Mouse (Mus musculus) E14TG2a.4 (cell line): ENCODE data around the gene Prkca.

Source experiments
- H3K27me3 ChIP-seq: 2 replicates; pipeline ENCODE4 v1.6.1; 2014; ENCODE audit warnings: low read length, control low read depth; ENCODE audit not compliant: insufficient read depth
- H3K36me3 ChIP-seq: 2 replicates; pipeline ENCODE4 v1.6.1; 2014; ENCODE audit warnings: low read length, control low read depth; ENCODE audit not compliant: insufficient read depth
- H3K4me1 ChIP-seq: replicated peaks from 2 replicates; pipeline ENCODE4 v1.6.1; 2014; ENCODE audit warnings: low read depth, low read length, control low read depth
- H3K4me3 ChIP-seq: replicated peaks from 2 replicates; pipeline ENCODE4 v1.5.1; 2014; ENCODE audit warnings: mild to moderate bottlenecking, low read length
- H3K9me3 ChIP-seq: 2 replicates; pipeline ENCODE4 v1.6.1; 2014; ENCODE audit warnings: low read length, control low read depth
- CTCF ChIP-seq: conservative IDR thresholded peaks from 2 replicates; pipeline ENCODE4 v1.5.1; 2014; ENCODE audit warnings: low read length
- NANOG ChIP-seq: IDR thresholded peaks from 2 replicates; pipeline ENCODE4 v1.6.1; 2014; ENCODE audit warnings: borderline replicate concordance, low read length, mixed read lengths
- POU5F1 ChIP-seq: IDR thresholded peaks from 2 replicates; pipeline ENCODE4 v1.6.1; 2014; ENCODE audit warnings: low read length, borderline replicate concordance

The Prkca gene

DNA sequence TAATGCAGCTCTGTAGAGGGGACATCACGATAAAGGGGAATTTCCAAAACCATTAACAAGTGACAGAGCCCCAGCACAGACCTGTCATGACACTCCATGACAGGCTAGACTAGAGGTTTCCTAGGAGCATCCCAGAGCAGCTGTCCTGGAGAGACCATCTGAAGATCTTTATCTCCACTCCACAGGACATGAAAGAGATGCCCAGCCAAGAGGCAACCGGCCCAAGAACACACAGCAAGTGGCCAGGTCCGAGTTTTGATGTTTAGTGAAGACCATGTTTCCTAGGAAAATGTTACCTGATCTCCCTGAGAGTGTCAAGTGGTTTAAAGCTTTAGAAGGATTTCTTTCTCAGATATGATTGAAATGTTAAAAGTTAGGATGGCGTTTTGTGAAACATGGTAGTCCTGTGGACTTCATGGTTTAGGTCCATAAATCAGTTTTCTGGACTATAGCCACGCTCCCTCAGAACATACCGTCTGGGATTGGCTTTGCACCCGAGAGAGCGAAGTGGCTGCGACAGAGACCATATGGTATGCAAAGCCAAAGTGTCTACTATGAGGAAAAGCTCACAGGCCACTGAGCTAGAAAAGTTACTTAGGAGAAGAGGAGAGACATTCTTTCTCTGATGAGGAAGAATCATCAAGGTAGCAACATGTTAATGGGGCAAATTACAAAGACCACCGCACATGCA is 226.2 kb downstream of the Prkca start:
- no peaks in the 10 kb centered on the region for H3K4me1 ChIP-seq
- H3K36me3 ChIP-seq, result no peaks in the 10 kb centered on the region
- TF ChIP-seq POU5F1 (no peak), NANOG (no peak)
- no peak overlapping the region for H3K4me3 ChIP-seq
- no peaks in the 10 kb centered on the region for H3K27me3 ChIP-seq
- no peaks in the 10 kb centered on the region for H3K9me3 ChIP-seq

DNA sequence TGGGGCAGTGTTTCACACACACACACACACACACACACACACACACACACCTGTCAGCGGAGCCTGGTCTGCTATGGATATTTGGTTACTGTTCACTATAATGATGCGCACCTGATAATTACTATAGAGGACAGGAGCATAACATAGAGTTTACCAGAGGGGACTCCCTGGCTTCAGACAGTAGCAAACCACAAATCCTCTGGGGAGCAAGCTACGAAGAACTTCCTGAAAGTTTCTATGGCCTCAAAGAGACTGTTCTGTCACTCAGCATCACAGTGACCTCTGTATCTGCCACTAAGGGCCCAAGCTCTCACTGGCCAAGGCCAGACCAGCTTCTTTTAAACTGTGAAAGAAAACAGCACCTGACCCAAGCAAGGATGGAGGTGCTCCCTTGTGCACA is 229.6 kb downstream of the Prkca start:
- TF ChIP-seq POU5F1 (no peak), CTCF (no peak), NANOG (no peak)
- H3K27me3 ChIP-seq, result no peaks in the 10 kb centered on the region
- H3K4me3 ChIP-seq, result no peak overlapping the region
- no peaks in the 10 kb centered on the region for H3K36me3 ChIP-seq
- no peaks in the 10 kb centered on the region for H3K9me3 ChIP-seq
- no peaks in the 10 kb centered on the region for H3K4me1 ChIP-seq

DNA sequence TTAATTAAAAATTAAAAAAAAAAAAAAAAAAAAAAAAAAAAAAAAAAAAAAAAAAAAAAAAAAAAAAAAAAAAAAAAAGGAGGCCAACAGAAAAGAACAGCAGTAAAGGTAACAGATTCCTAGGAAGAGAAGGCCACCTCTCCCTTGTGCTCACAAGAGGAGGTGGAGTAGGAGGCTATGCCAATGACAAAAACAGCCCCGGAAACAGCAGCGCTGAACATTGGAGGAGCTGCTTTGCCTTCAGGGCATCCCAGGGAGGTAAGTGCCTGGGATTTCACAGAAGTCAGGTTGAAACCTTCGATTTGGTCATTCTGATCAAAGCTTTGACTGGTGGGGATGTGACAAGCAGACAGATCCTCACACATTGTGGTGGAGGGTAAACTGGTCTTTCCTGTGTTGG is 231.3 kb downstream of the Prkca start:
- Histone ChIP-seq H3K4me1 (no peaks in the 10 kb centered on the region), H3K4me3 (no peak overlapping the region), H3K9me3 (no peaks in the 10 kb centered on the region), H3K36me3 (no peaks in the 10 kb centered on the region), H3K27me3 (no peaks in the 10 kb centered on the region)
- TF ChIP-seq NANOG (no peak), CTCF (no peak), POU5F1 (no peak)

DNA sequence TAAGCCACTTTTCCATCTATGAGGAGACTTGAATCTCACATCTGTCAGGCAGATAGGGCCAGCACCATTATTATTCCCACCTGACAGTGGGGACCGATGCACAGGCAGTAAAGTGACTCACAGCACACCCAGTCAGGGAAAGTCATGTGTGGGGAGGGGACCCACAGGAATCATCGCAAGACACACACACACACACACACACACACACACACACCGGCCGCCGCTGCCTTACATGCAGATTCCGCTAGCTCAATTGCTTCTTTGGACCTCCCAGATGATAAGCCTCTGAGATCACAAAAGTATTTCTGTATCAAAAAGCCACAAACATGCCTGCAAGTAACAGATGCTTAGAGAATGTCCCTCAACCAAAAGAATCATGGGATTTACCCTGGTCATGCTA is 239.6 kb downstream of the Prkca start:
- Histone ChIP-seq H3K4me1 (no peaks in the 10 kb centered on the region), H3K9me3 (peaks cover 5% of the 10 kb centered on the region; the same call in 1 of the 2 replicates), H3K36me3 (no peaks in the 10 kb centered on the region), H3K27me3 (no peaks in the 10 kb centered on the region), H3K4me3 (no peak overlapping the region)
- TF ChIP-seq CTCF (no peak), POU5F1 (no peak), NANOG (no peak)

DNA sequence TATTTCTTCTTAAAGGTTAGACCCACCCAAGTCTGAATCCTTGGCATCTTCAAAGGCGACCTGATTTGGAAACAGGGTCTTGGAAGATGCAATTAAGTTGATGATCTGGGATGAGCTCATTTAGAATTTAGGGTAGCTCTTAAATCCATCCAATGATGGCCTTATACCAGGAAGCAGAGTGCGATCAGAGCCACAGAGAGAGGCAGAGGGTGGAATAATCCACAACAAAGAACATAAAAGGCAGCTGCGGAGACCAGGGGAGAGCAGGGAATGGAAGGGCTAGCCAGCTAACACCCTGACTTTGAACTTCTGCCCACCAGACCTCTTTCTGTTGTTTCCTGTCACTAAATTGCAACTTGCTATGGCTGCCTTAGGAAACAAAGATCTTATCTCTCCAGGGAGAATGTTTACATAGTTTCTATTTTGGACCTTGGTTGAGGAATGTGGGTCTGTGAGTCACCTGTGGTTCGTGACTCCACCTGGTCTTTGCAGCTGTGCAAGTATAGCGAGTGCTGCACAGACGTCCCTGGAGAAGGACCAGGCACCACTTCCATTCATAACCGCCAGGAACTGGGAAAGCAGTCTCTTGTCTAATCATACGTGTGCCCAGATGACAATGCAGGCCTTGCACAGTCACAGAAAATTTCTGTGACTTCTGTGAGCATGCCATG is 242.3 kb downstream of the Prkca start:
- TF ChIP-seq POU5F1 (no peak), NANOG (no peak), CTCF (no peak)
- Histone ChIP-seq H3K4me3 (no peak overlapping the region), H3K36me3 (no peaks in the 10 kb centered on the region), H3K9me3 (peaks cover 5% of the 10 kb centered on the region; the same call in 1 of the 2 replicates), H3K4me1 (no peaks in the 10 kb centered on the region), H3K27me3 (no peaks in the 10 kb centered on the region)

DNA sequence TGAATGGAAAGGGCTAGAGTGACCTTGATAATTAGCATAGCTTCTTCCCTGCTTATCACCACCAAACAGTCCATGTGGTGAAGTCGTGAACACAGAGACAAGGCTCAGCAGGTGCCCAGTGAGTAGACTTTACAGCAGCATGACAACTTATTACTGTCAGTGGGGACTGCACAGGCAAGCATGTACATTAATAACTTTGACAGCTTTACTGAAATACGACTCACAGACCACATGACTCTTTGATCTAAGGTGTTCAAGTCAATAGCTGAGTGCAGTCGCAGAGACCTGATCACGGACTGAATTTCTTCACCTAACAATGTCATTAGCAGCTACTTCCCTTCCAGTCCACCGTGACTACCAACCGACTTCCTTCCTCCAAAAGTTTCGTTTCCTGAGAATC is 245.4 kb downstream of the Prkca start:
- TF ChIP-seq CTCF, result no peak
- no peak for TF ChIP-seq NANOG
- no peak for TF ChIP-seq POU5F1
- Histone ChIP-seq H3K9me3 (no peaks in the 10 kb centered on the region), H3K4me3 (no peak overlapping the region), H3K4me1 (no peaks in the 10 kb centered on the region), H3K36me3 (no peaks in the 10 kb centered on the region), H3K27me3 (no peaks in the 10 kb centered on the region)

DNA sequence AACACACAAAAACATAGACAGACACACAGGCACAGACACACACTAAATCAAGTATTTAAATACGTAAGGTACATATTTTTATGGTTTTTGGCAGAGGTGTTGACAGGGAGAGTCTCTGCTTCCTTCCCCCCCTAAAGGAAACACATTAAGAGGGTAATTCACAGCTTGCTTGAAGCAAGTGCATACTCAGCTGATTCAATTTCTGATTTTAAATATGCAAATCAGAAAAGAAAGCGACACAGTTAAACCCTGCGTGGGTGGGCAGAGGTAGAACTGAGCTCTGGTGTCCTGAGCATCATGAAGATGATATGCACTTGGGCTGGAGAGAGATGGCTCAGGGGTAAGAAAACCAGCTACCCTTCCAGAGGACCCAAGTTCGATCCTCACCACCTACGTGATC is 248.9 kb downstream of the Prkca start:
- TF ChIP-seq NANOG (no peak), CTCF (no peak)
- no peak overlapping the region for H3K4me3 ChIP-seq
- H3K4me1 ChIP-seq, result no peaks in the 10 kb centered on the region
- no peaks in the 10 kb centered on the region for H3K36me3 ChIP-seq
- H3K27me3 ChIP-seq, result no peaks in the 10 kb centered on the region
- no peaks in the 10 kb centered on the region for H3K9me3 ChIP-seq

DNA sequence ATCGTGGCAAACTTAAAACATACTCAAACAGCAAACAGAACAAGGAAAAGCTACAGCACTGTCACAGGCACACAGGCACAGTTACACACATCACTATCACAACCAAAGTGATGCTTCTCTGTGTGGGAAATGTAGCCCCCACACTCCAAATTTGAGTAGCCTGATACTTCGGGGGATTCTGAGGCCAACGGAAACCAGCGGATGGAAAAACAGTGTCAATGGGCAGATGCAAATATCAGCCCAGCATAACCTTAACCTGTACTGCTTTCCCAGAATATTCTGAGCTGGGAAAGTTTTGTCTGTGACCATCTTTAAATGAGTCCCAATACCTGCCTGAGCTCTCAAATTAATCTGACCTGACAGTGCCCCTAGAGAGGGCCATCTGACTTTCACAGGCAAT is 250.5 kb downstream of the Prkca start:
- no peak for TF ChIP-seq NANOG
- TF ChIP-seq POU5F1, result no peak
- TF ChIP-seq CTCF, result no peak
- H3K4me1 ChIP-seq, result no peaks in the 10 kb centered on the region
- H3K36me3 ChIP-seq, result no peaks in the 10 kb centered on the region
- no peaks in the 10 kb centered on the region for H3K27me3 ChIP-seq
- no peak overlapping the region for H3K4me3 ChIP-seq
- no peaks in the 10 kb centered on the region for H3K9me3 ChIP-seq

DNA sequence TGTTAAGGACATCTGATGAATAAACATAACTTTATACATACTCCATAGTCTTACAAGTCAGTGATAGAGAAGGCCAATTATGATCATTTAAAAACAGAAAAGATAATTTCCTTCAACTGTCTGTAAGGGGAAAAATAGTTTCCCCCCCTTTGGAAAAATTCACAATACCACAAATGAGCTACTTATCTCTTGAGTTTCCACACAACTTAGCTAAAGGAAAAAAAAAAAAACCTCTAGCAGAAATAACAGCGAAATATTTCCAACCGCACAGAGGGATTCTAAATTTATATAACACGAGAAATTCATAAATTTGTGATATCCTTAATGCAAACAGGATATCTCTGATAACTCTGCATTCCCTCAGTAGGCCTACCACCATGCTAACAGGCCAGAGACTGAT is 252.5 kb downstream of the Prkca start:
- no peak for TF ChIP-seq POU5F1
- TF ChIP-seq NANOG, result no peak
- no peak for TF ChIP-seq CTCF
- H3K27me3 ChIP-seq, result no peaks in the 10 kb centered on the region
- no peaks in the 10 kb centered on the region for H3K9me3 ChIP-seq
- H3K36me3 ChIP-seq, result no peaks in the 10 kb centered on the region
- no peaks in the 10 kb centered on the region for H3K4me1 ChIP-seq
- no peak overlapping the region for H3K4me3 ChIP-seq
